Mouse (Mus musculus) cerebellum, adult 11-12 months (tissue): Measurements from ENCODE around the gene Teddm3.
"Not testable (repeated sequence)": the region's sequence is repeated elsewhere in the genome, so short reads cannot be mapped to it uniquely, and the experiment has no call there.

Experiments used
- DNase-seq: peaks from one replicate; pipeline ENCODE4 v3.0.0; 2022

Teddm3 gene

GRCm38 (mm10) chr16:21148451-21148850, 5.3 kb downstream of the Teddm3 start:
- DNase-seq, result not testable (repeated sequence)

DNA sequence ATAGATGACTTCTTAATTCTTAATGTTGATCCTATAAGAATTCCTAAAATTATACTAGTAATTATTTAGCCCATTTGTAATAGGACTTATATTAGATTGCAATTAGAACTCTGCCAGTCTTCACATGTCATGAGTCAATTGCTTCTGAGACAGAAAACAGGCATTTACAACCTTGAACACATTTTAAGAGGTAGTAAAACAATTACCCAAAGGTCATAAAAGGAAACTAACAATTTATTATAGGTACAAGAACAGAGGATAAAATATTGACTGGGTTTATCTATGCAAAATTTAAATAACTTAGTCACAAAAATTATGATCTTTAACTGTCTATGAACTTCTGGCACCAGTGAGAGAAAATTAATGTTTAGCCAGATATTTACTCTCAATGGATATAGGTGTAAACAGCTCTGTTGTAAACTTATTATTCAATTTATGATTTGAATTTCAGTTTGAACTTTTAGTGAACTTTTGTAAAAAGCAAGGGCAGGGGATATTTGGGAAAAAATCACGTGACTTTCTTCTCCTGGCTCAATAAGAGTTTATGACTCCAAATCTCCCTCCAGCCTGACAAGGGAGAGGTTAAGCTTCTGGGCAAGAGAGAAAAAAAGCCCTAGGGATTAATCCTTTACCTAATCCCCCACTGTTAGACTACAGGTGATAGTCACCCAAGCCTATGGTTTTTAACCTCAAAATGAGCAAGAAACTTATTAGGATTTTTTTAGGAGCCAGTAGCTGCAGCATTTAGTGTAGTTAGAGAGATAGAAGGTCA, 17.3 kb downstream of the Teddm3 start:
- no peak for DNase-seq

GRCm38 (mm10) chr16:21127666-21128065, 26.1 kb downstream of the Teddm3 start:
- not testable (repeated sequence) for DNase-seq

- not testable (repeated sequence) for DNase-seq
Measured at GRCm38 (mm10) chr16:21122776-21123175, 31.0 kb downstream of the Teddm3 start.

- DNase-seq, result no peak
Measured at GRCm38 (mm10) chr16:21116078-21116477, 37.7 kb downstream of the Teddm3 start.

- DNase-seq, result no peak
Measured at GRCm38 (mm10) chr16:21109473-21109872, 44.3 kb downstream of the Teddm3 start.
